Mouse (Mus musculus): ENCODE results near the gene Arhgef12.
A peak's percentile ranks its signal among the peaks of the same experiment; 100 is the strongest.

- peak; percentile 75 for TF ChIP-seq CTCF (IDR thresholded peaks at IDR 0.05; ENCODE audit: extremely low read depth, insufficient read depth, low read length)
- TF ChIP-seq POLR2A (IDR thresholded peaks at IDR 0.05; ENCODE audit: extremely low read depth, insufficient read depth, low read length) = no peak
These were observed 162.5 kb downstream of the Arhgef12 start for GRCm38 (mm10) chr9:42944536-42945006.

Data from cortical plate, adult 2 months (tissue).